Mouse (Mus musculus): ENCODE measurements around the gene Gm4214. TPM values are rescaled to one million over a fixed set of nuclear protein-coding genes. Genes with fewer than 3 reads are reported as not detected.
"Not testable (repeated sequence)": the region's sequence is repeated elsewhere in the genome, so short reads cannot be mapped to it uniquely, and the experiment has no call there.

Gm4214 gene
- not detected in 2 replicates for polyA plus RNA-seq (2014; fragmentation: Nextera tagmentation; extraction: Ambion mirVana)

DNA sequence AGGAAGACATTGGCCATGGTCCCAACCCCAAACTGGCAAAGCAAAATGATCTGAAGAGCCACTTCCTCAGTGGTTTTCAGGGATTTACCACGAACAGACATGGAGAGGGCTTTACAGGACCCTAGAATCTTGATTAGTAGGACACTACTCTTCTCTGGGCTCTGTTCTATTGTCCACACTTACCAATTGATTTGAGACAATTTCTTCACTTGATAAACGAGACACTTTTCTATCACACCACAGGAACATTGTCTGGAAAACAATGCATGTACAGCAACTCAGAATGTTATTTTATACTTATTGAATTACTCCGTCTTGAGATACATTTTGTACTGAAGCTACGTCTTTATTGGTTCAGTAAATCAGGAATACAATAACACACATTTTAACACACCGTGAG, at the start of gene Gm4214:
Gene Gm4214, minus strand, starts transcription at position 101 of the 400 bp plus-strand sequence.
- not testable (repeated sequence) for H3K36me3 ChIP-seq (ENCODE audit: insufficient read depth); H3K4me3 ChIP-seq (ENCODE audit: low read depth, low read length); H3K9ac ChIP-seq; DNase-seq; ATAC-seq (ENCODE audit: insufficient read depth); H3K27me3 ChIP-seq (ENCODE audit: insufficient read depth, low read length); H3K4me1 ChIP-seq (ENCODE audit: insufficient read depth); H3K27ac ChIP-seq (ENCODE audit: low read depth); H3K9me3 ChIP-seq (ENCODE audit: low read depth, low read length); H3K4me2 ChIP-seq
- WGBS: no CpG with 5 or more reads among the region's 5 CpGs

GRCm38 (mm10) chr7:23019823-23020222, 35.4 kb upstream of the Gm4214 start, which contains the start of gene Gm4216:
Gene Gm4216, minus strand, starts transcription at chr7:23019923.
- not testable (repeated sequence) for H3K9ac ChIP-seq; H3K4me2 ChIP-seq; H3K9me3 ChIP-seq (ENCODE audit: low read depth, low read length); H3K4me3 ChIP-seq (ENCODE audit: low read depth, low read length); H3K27me3 ChIP-seq (ENCODE audit: insufficient read depth, low read length); DNase-seq; H3K36me3 ChIP-seq (ENCODE audit: insufficient read depth); ATAC-seq (ENCODE audit: insufficient read depth); H3K27ac ChIP-seq (ENCODE audit: low read depth); H3K4me1 ChIP-seq (ENCODE audit: insufficient read depth)
- WGBS: no CpG with 5 or more reads among the region's 3 CpGs

Other genes with a start within 250 kb of the Gm4214 start
- gene Vmn1r157, start 223.0 kb downstream of the Gm4214 start, polyA plus RNA-seq (2014; fragmentation: Nextera tagmentation; extraction: Ambion mirVana): not detected in 2 replicates
- gene Vmn1r158, start 193.9 kb downstream of the Gm4214 start, polyA plus RNA-seq (2014; fragmentation: Nextera tagmentation; extraction: Ambion mirVana): not detected in 2 replicates
- not detected in 2 replicates for gene Vmn1r159, start 141.1 kb downstream of the Gm4214 start, polyA plus RNA-seq (2014; fragmentation: Nextera tagmentation; extraction: Ambion mirVana)
- not detected in 2 replicates for gene Vmn1r160, start 113.4 kb downstream of the Gm4214 start, polyA plus RNA-seq (2014; fragmentation: Nextera tagmentation; extraction: Ambion mirVana)
- gene Gm4216, start 35.2 kb upstream of the Gm4214 start, polyA plus RNA-seq (2014; fragmentation: Nextera tagmentation; extraction: Ambion mirVana): not detected in 2 replicates
- gene Vmn1r163, start 70.9 kb upstream of the Gm4214 start, polyA plus RNA-seq (2014; fragmentation: Nextera tagmentation; extraction: Ambion mirVana): not detected in 2 replicates
- not detected in 2 replicates for gene Gm8720, start 82.8 kb upstream of the Gm4214 start, polyA plus RNA-seq (2014; fragmentation: Nextera tagmentation; extraction: Ambion mirVana)
- not detected in 2 replicates for gene Gm10662, start 159.8 kb upstream of the Gm4214 start, polyA plus RNA-seq (2014; fragmentation: Nextera tagmentation; extraction: Ambion mirVana)
- not detected in 2 replicates for gene Vmn1r165, start 232.7 kb upstream of the Gm4214 start, polyA plus RNA-seq (2014; fragmentation: Nextera tagmentation; extraction: Ambion mirVana)

Measured in lung, embryonic 14.5 days (tissue).